ENCODE assay signal across 11 mouse cellular contexts in the genomic region with DNA sequence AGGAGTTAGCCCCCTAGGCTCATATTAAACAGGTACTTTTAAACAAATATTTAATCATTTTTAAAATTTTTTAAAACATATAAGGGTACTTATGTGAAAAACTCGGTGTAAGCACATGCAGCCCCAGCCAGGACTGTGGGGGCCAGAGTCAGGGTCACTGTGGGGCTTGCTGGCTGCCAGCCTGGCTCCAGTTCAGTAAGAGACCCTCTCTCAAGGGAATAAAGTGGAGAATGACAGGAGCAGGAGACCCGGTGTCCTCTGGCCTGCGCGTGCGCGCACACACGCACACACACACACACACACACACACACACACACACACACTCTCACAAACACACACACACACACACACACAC. TPM values are rescaled to one million over a fixed set of nuclear protein-coding genes. Genes with fewer than 3 reads are reported as not detected.
A peak's percentile ranks its signal among the peaks of the same experiment; 100 is the strongest.
DNase-seq lines count a peak whose midpoint lies in the region; ATAC-seq and TF ChIP-seq lines count a peak whose summit lies in the region.
"Had no signal": no experiment of that assay in that cellular context is flagged by ENCODE, and none has a peak within 500 bp of the region (broad histone marks: within the 10 kb centered on the region; RNA-seq: fewer than 3 reads in every experiment).

No protein-coding gene starts in this region.

- H3K4me2 ChIP-seq in hindbrain, embryonic 11.5 days (replicated peaks; ENCODE audit: low read depth, low read length) = no peak overlapping the region
- H3K4me2 ChIP-seq in hindbrain, embryonic 14.5 days (replicated peaks) = no peak overlapping the region
- H3K4me2 ChIP-seq in lung, postnatal 0 days (replicated peaks; ENCODE audit: low read depth, low read length) = no peak overlapping the region
- H3K4me2 ChIP-seq in hindbrain, embryonic 13.5 days = no peak overlapping the region
- no peak overlapping the region for H3K4me2 ChIP-seq in midbrain, embryonic 13.5 days (replicated peaks)
- H3K4me2 ChIP-seq: heart, embryonic 13.5 days; limb, embryonic 12.5 days; liver, embryonic 13.5 days had no signal

- H3K4me3 ChIP-seq in hindbrain, embryonic 11.5 days (ENCODE audit: low read depth, low read length) = no peak overlapping the region
- H3K4me3 ChIP-seq in hindbrain, embryonic 14.5 days (replicated peaks; ENCODE audit: low read length) = no peak overlapping the region
- H3K4me3 ChIP-seq in lung, postnatal 0 days (ENCODE audit: low read depth, low read length) = no peak overlapping the region
- H3K4me3 ChIP-seq in hindbrain, embryonic 13.5 days = no peak overlapping the region
- no peak overlapping the region for H3K4me3 ChIP-seq in midbrain, embryonic 13.5 days (replicated peaks)
- H3K4me3 ChIP-seq: heart, embryonic 13.5 days; limb, embryonic 12.5 days; liver, embryonic 13.5 days had no signal

- DNase-seq in hindbrain, embryonic 11.5 days (ENCODE audit: low spot score) = no peak
- DNase-seq in hindbrain, embryonic 14.5 days (ENCODE audit: low spot score) = no peak
- DNase-seq in lung, postnatal 0 days (ENCODE audit: low spot score) = no peak
- no peak for DNase-seq in lung, postnatal 4 days

- peak; percentile 30; the same call in 1 of the 2 replicates for ATAC-seq in hindbrain, embryonic 11.5 days (ENCODE audit: low FRiP score)
- no peak for ATAC-seq in hindbrain, embryonic 14.5 days (ENCODE audit: low FRiP score)
- ATAC-seq in lung, postnatal 0 days = peak; percentile 20; the same call in 1 of the 2 replicates
- ATAC-seq in hindbrain, embryonic 13.5 days (ENCODE audit: low FRiP score) = peak; percentile 44; the same call in 1 of the 2 replicates
- ATAC-seq in midbrain, embryonic 13.5 days = peak; percentile 53
- ATAC-seq in granulocyte monocyte progenitor cell, adult 5-6 weeks (replicated peaks; ENCODE audit: poor library complexity, severe bottlenecking) = no peak

- no peak for TF ChIP-seq EP300 in lung, postnatal 0 days (IDR thresholded peaks at IDR 0.05)

- no peak overlapping the region for H3K9ac ChIP-seq in hindbrain, embryonic 11.5 days (ENCODE audit: low read depth, low read length)
- H3K9ac ChIP-seq in hindbrain, embryonic 14.5 days = no peak overlapping the region
- H3K9ac ChIP-seq in lung, postnatal 0 days (replicated peaks; ENCODE audit: low read depth) = no peak overlapping the region
- no peak overlapping the region for H3K9ac ChIP-seq in hindbrain, embryonic 13.5 days
- no peak overlapping the region for H3K9ac ChIP-seq in midbrain, embryonic 13.5 days (replicated peaks)
- H3K9ac ChIP-seq: heart, embryonic 13.5 days; limb, embryonic 12.5 days; liver, embryonic 13.5 days had no signal

- no peak overlapping the region for H3K27ac ChIP-seq in hindbrain, embryonic 11.5 days (ENCODE audit: low read depth, low read length)
- no peak overlapping the region for H3K27ac ChIP-seq in hindbrain, embryonic 14.5 days
- no peak overlapping the region for H3K27ac ChIP-seq in lung, postnatal 0 days (ENCODE audit: low read length)
- no peak overlapping the region for H3K27ac ChIP-seq in hindbrain, embryonic 13.5 days
- no peak overlapping the region for H3K27ac ChIP-seq in midbrain, embryonic 13.5 days
- H3K27ac ChIP-seq: heart, embryonic 13.5 days; liver, embryonic 13.5 days; stomach, postnatal 0 days had no signal

- 80% methylated on average over 7 of the region's 7 CpGs for WGBS in hindbrain, embryonic 11.5 days
- 83% methylated on average over 7 of the region's 7 CpGs for WGBS in hindbrain, embryonic 14.5 days
- WGBS in lung, postnatal 0 days = 68% methylated on average over 7 of the region's 7 CpGs
- 56% methylated on average over 2 of the region's 7 CpGs for WGBS in hindbrain, embryonic 13.5 days
- WGBS in midbrain, embryonic 13.5 days = 89% methylated on average over 7 of the region's 7 CpGs

- H3K27me3 ChIP-seq in hindbrain, embryonic 11.5 days (ENCODE audit: control insufficient read depth, insufficient read depth, low read length) = no peaks in the 10 kb centered on the region
- H3K27me3 ChIP-seq in hindbrain, embryonic 14.5 days (ENCODE audit: control insufficient read depth, insufficient read depth, low read length) = no peaks in the 10 kb centered on the region
- no peaks in the 10 kb centered on the region for H3K27me3 ChIP-seq in lung, postnatal 0 days (replicated peaks; ENCODE audit: insufficient read depth, low read length)
- no peaks in the 10 kb centered on the region for H3K27me3 ChIP-seq in hindbrain, embryonic 13.5 days
- no peaks in the 10 kb centered on the region for H3K27me3 ChIP-seq in midbrain, embryonic 13.5 days
- H3K27me3 ChIP-seq: heart, embryonic 13.5 days; limb, embryonic 12.5 days; liver, embryonic 13.5 days had no signal

- H3K4me1 ChIP-seq in hindbrain, embryonic 11.5 days (replicated peaks; ENCODE audit: control insufficient read depth, insufficient read depth, low read length) = no peaks in the 10 kb centered on the region
- no peaks in the 10 kb centered on the region for H3K4me1 ChIP-seq in hindbrain, embryonic 14.5 days (replicated peaks; ENCODE audit: control insufficient read depth, insufficient read depth, low read length)
- no peaks in the 10 kb centered on the region for H3K4me1 ChIP-seq in lung, postnatal 0 days (ENCODE audit: insufficient read depth, low read depth, low read length)
- 0 out of 2 replicates have a peak, but pooled peaks cover 4% of the 10 kb centered on the region for H3K4me1 ChIP-seq in hindbrain, embryonic 13.5 days (replicated peaks)
- no peaks in the 10 kb centered on the region for H3K4me1 ChIP-seq in midbrain, embryonic 13.5 days (replicated peaks)
- H3K4me1 ChIP-seq: limb, embryonic 12.5 days had no signal

- H3K9me3 ChIP-seq in hindbrain, embryonic 11.5 days (ENCODE audit: control insufficient read depth, low read length) = no peaks in the 10 kb centered on the region
- no peaks in the 10 kb centered on the region for H3K9me3 ChIP-seq in hindbrain, embryonic 14.5 days (ENCODE audit: control insufficient read depth, low read length)
- no peaks in the 10 kb centered on the region for H3K9me3 ChIP-seq in lung, postnatal 0 days (ENCODE audit: low read length)
- no peaks in the 10 kb centered on the region for H3K9me3 ChIP-seq in hindbrain, embryonic 13.5 days
- H3K9me3 ChIP-seq in midbrain, embryonic 13.5 days = no peaks in the 10 kb centered on the region
- H3K9me3 ChIP-seq: heart, embryonic 13.5 days; limb, embryonic 12.5 days; liver, embryonic 13.5 days had no signal

- peaks cover 10% of the 10 kb centered on the region for H3K36me3 ChIP-seq in hindbrain, embryonic 11.5 days (ENCODE audit: control insufficient read depth, insufficient read depth, low read length)
- peaks cover 63% of the 10 kb centered on the region for H3K36me3 ChIP-seq in hindbrain, embryonic 14.5 days (replicated peaks; ENCODE audit: control insufficient read depth, insufficient read depth)
- H3K36me3 ChIP-seq in lung, postnatal 0 days (ENCODE audit: insufficient read depth, low read length) = peaks cover 5% of the 10 kb centered on the region
- peaks cover 73% of the 10 kb centered on the region for H3K36me3 ChIP-seq in hindbrain, embryonic 13.5 days
- H3K36me3 ChIP-seq in midbrain, embryonic 13.5 days = peaks cover 70% of the 10 kb centered on the region

- no peak for TF ChIP-seq CTCF in lung, postnatal 0 days (IDR thresholded peaks at IDR 0.05)

RNA-seq across cellular contexts. Expression of a gene that starts 41.8 kb away (rescaled TPM):
- 21.5 and 22.7 TPM in 2 replicates for polyA plus RNA-seq in hindbrain, embryonic 11.5 days (2014; fragmentation: Nextera tagmentation; extraction: Ambion mirVana)
- 17.6 and 18.3 TPM in 2 replicates for polyA plus RNA-seq in hindbrain, embryonic 14.5 days (2014; fragmentation: Nextera tagmentation; extraction: Ambion mirVana)
- polyA plus RNA-seq in lung, postnatal 0 days (2015; fragmentation: Nextera tagmentation; extraction: Ambion mirVana) = 6.2 TPM in 2 replicates
- 18.5 and 19.8 TPM in 2 replicates for polyA plus RNA-seq in hindbrain, embryonic 13.5 days (2015; fragmentation: Nextera tagmentation; extraction: Ambion mirVana)
- 19.0 and 20.3 TPM in 2 replicates for polyA plus RNA-seq in midbrain, embryonic 13.5 days (2015; fragmentation: Nextera tagmentation; extraction: Ambion mirVana)
- total RNA-seq in granulocyte monocyte progenitor cell, adult 5-6 weeks (2014; fragmentation: Nextera tagmentation) = 45.4 and 57.0 TPM in 2 replicates
- total RNA-seq in granulocyte monocyte progenitor cell, adult 5-6 weeks (2017) = 77.7 and 124 TPM in 2 replicates

Comparison
In these comparisons a context has a peak if more than half of its experiments do, and no peak if none do; other contexts are left out.
1. ATAC-seq: peak in hindbrain, embryonic 11.5 days (single experiment), lung, postnatal 0 days (single experiment), hindbrain, embryonic 13.5 days (single experiment) and midbrain, embryonic 13.5 days (single experiment); none in hindbrain, embryonic 14.5 days (single experiment) and granulocyte monocyte progenitor cell, adult 5-6 weeks (single experiment).